Mouse (Mus musculus): Measurements from ENCODE around the gene Eps15.

GRCm38 (mm10) chr4:109419017-109419416, 138.9 kb downstream of the Eps15 start:
- TF ChIP-seq GATA1 (IDR thresholded peaks at IDR 0.05; ENCODE audit: borderline replicate concordance, low read length): no peak
- no peak for TF ChIP-seq FLI1 (IDR thresholded peaks at IDR 0.05; ENCODE audit: low read length)
